ENCODE assay signal across 8 mouse cellular contexts in genomic region chr13:55962254-55962866, GRCm38 (mm10).
DNase-seq lines count a peak whose midpoint lies in the region; ATAC-seq lines count a peak whose summit lies in the region.
"Had no signal": no experiment of that assay in that cellular context is flagged by ENCODE, and none has a peak within 500 bp of the region (broad histone marks: within the 10 kb centered on the region; RNA-seq: fewer than 3 reads in every experiment).

No protein-coding gene starts in this region.

- H3K27me3 ChIP-seq in embryonic facial prominence, embryonic 11.5 days (ENCODE audit: control insufficient read depth, insufficient read depth, low read length): no peaks in the 10 kb centered on the region; the same call in 1 of the 2 replicates
- peaks cover 30% of the 10 kb centered on the region for H3K27me3 ChIP-seq in forebrain, embryonic 14.5 days (replicated peaks; ENCODE audit: control insufficient read depth, insufficient read depth, low read length)
- H3K27me3 ChIP-seq in limb, embryonic 11.5 days (ENCODE audit: control insufficient read depth, insufficient read depth, low read length): no peaks in the 10 kb centered on the region
- peaks cover 60% of the 10 kb centered on the region for H3K27me3 ChIP-seq in neural tube, embryonic 15.5 days (replicated peaks)

- H3K4me2 ChIP-seq in embryonic facial prominence, embryonic 11.5 days (ENCODE audit: low read depth, low read length): peak overlapping the region; percentile 29
- peak overlapping the region; percentile 55 for H3K4me2 ChIP-seq in forebrain, embryonic 14.5 days (ENCODE audit: low read length)
- peak overlapping the region; percentile 75 for H3K4me2 ChIP-seq in limb, embryonic 11.5 days (ENCODE audit: low read depth, severe bottlenecking)
- H3K4me2 ChIP-seq in neural tube, embryonic 15.5 days: peak overlapping the region; percentile 71

- no peak for ATAC-seq in embryonic facial prominence, embryonic 11.5 days (replicated peaks; ENCODE audit: insufficient number of reproducible peaks, low FRiP score, low TSS enrichment, low read depth)
- no peak for ATAC-seq in forebrain, embryonic 14.5 days
- ATAC-seq in limb, embryonic 11.5 days (ENCODE audit: insufficient number of reproducible peaks, low FRiP score, low TSS enrichment, low read depth): peak; percentile 75; the same call in 1 of the 2 replicates
- no peak for ATAC-seq in neural tube, embryonic 15.5 days (ENCODE audit: low FRiP score)

- no peaks in the 10 kb centered on the region for H3K4me1 ChIP-seq in embryonic facial prominence, embryonic 11.5 days (ENCODE audit: control insufficient read depth, insufficient read depth, low read length)
- H3K4me1 ChIP-seq in forebrain, embryonic 14.5 days (ENCODE audit: control insufficient read depth, insufficient read depth, low read length): 0 out of 2 replicates have a peak, but pooled peaks cover 3% of the 10 kb centered on the region
- peaks cover 17% of the 10 kb centered on the region; the same call in 1 of the 2 replicates for H3K4me1 ChIP-seq in limb, embryonic 11.5 days (ENCODE audit: control insufficient read depth, insufficient read depth, low read length)
- peaks cover 9% of the 10 kb centered on the region for H3K4me1 ChIP-seq in neural tube, embryonic 15.5 days

- no peaks in the 10 kb centered on the region for H3K9me3 ChIP-seq in embryonic facial prominence, embryonic 11.5 days (replicated peaks; ENCODE audit: control insufficient read depth, low read length)
- H3K9me3 ChIP-seq in forebrain, embryonic 14.5 days (replicated peaks; ENCODE audit: control insufficient read depth, low read length): no peaks in the 10 kb centered on the region
- H3K9me3 ChIP-seq in limb, embryonic 11.5 days (ENCODE audit: control insufficient read depth, low read length): no peaks in the 10 kb centered on the region
- no peaks in the 10 kb centered on the region for H3K9me3 ChIP-seq in neural tube, embryonic 15.5 days (replicated peaks)
- H3K9me3 ChIP-seq: lung, embryonic 15.5 days had no signal

- H3K36me3 ChIP-seq in embryonic facial prominence, embryonic 11.5 days (replicated peaks; ENCODE audit: control insufficient read depth, insufficient read depth, low read depth, low read length): no peaks in the 10 kb centered on the region
- no peaks in the 10 kb centered on the region for H3K36me3 ChIP-seq in forebrain, embryonic 14.5 days (ENCODE audit: control insufficient read depth, insufficient read depth, low read length)
- H3K36me3 ChIP-seq in limb, embryonic 11.5 days (ENCODE audit: control insufficient read depth, insufficient read depth, low read length): no peaks in the 10 kb centered on the region
- no peaks in the 10 kb centered on the region for H3K36me3 ChIP-seq in neural tube, embryonic 15.5 days
- H3K36me3 ChIP-seq: lung, embryonic 15.5 days had no signal

- no peak overlapping the region; the same call in 1 of the 2 replicates for H3K9ac ChIP-seq in embryonic facial prominence, embryonic 11.5 days (replicated peaks; ENCODE audit: low read length)
- H3K9ac ChIP-seq in forebrain, embryonic 14.5 days (ENCODE audit: low read length): no peak overlapping the region
- peak overlapping the region; percentile 53 for H3K9ac ChIP-seq in limb, embryonic 11.5 days (ENCODE audit: low read length)
- no peak overlapping the region for H3K9ac ChIP-seq in neural tube, embryonic 15.5 days (replicated peaks)
- H3K9ac ChIP-seq: lung, embryonic 15.5 days had no signal

- H3K27ac ChIP-seq in embryonic facial prominence, embryonic 11.5 days (replicated peaks; ENCODE audit: low read depth, low read length): no peak overlapping the region
- no peak overlapping the region for H3K27ac ChIP-seq in forebrain, embryonic 14.5 days (ENCODE audit: low read depth, low read length)
- peak overlapping the region; percentile 90 for H3K27ac ChIP-seq in limb, embryonic 11.5 days (replicated peaks; ENCODE audit: low read depth, low read length)
- no peak overlapping the region for H3K27ac ChIP-seq in neural tube, embryonic 15.5 days (replicated peaks)
- H3K27ac ChIP-seq: lung, embryonic 15.5 days had no signal

- H3K4me3 ChIP-seq in embryonic facial prominence, embryonic 11.5 days (ENCODE audit: low read depth, low read length): no peak overlapping the region
- H3K4me3 ChIP-seq in forebrain, embryonic 14.5 days (ENCODE audit: low read depth, low read length): no peak overlapping the region
- H3K4me3 ChIP-seq in limb, embryonic 11.5 days (ENCODE audit: low read depth, low read length): peak overlapping the region; percentile 31; the same call in 1 of the 2 replicates
- peak overlapping the region; percentile 35 for H3K4me3 ChIP-seq in neural tube, embryonic 15.5 days (replicated peaks)
- H3K4me3 ChIP-seq: lung, embryonic 15.5 days had no signal

- 13% methylated on average over 18 of the region's 18 CpGs for WGBS in embryonic facial prominence, embryonic 11.5 days
- WGBS in forebrain, embryonic 14.5 days: 13% methylated on average over 18 of the region's 18 CpGs
- WGBS in limb, embryonic 11.5 days: 5% methylated on average over 18 of the region's 18 CpGs
- WGBS in neural tube, embryonic 15.5 days: 7% methylated on average over 18 of the region's 18 CpGs

- peak; percentile 66 for DNase-seq in embryonic facial prominence, embryonic 11.5 days (ENCODE audit: low spot score)
- peak; percentile 32 for DNase-seq in forebrain, embryonic 14.5 days (ENCODE audit: low spot score)
- peak; percentile 82 for DNase-seq in limb, embryonic 11.5 days (ENCODE audit: low spot score)
- DNase-seq in adipocyte (ENCODE audit: low spot score): no peak
- DNase-seq in thymus, adult 18-20 months: no peak
- DNase-seq in ovary, postnatal 14 days (ENCODE audit: low spot score): no peak

Comparison
In these comparisons a context has a peak if more than half of its experiments do, and no peak if none do; other contexts are left out.
1. DNase-seq: peak in embryonic facial prominence, embryonic 11.5 days (single experiment), forebrain, embryonic 14.5 days (single experiment) and limb, embryonic 11.5 days (single experiment); none in adipocyte (single experiment), thymus, adult 18-20 months (0 of 2) and ovary, postnatal 14 days (single experiment).
2. H3K4me3 ChIP-seq: peak in limb, embryonic 11.5 days (single experiment) and neural tube, embryonic 15.5 days (single experiment); none in embryonic facial prominence, embryonic 11.5 days (single experiment) and forebrain, embryonic 14.5 days (single experiment).
3. Peak in every context shown above with its lines, with median percentiles within 50 percentile points of each other: H3K4me2 ChIP-seq.